In the genomic region with DNA sequence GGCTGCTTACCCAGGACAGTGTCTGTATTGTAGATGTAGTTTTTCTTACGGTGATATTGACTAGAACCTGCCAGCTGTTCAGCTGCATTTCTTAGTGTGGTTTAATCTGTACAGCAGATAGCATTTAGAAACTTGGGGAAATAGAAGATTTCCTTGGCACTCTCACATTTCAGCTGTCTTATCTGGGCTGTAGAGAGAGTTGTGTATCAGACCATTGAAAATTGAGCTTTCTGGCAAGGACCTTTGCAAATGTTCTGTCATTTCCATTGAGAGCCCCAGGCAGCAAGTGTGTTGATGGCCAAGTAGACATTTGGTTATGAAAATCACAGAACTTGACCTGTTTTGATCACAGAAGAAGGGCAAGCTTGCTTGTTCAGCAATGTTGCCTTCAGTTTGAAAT, we compare ENCODE assay signal across 12 mouse cellular contexts. TPM values are rescaled to one million over a fixed set of nuclear protein-coding genes. Genes with fewer than 3 reads are reported as not detected.
A peak's percentile ranks its signal among the peaks of the same experiment; 100 is the strongest.
DNase-seq lines count a peak whose midpoint lies in the region; ATAC-seq and TF ChIP-seq lines count a peak whose summit lies in the region.
"Had no signal": no experiment of that assay in that cellular context is flagged by ENCODE, and none has a peak within 500 bp of the region (broad histone marks: within the 10 kb centered on the region; RNA-seq: fewer than 3 reads in every experiment).

No protein-coding gene starts in this region.

- TF ChIP-seq POLR2A in spleen, adult 2 months (IDR thresholded peaks at IDR 0.05; ENCODE audit: low read depth, low read length), result no peak
- TF ChIP-seq POLR2A in olfactory bulb, adult 2 months (IDR thresholded peaks at IDR 0.05; ENCODE audit: insufficient read depth, low read depth, low read length), result no peak

- no peak for DNase-seq in hindbrain, embryonic 10.5 days (ENCODE audit: low spot score)
- no peak for DNase-seq in spleen, adult 2 months (ENCODE audit: low read depth in 1 of 2, low spot score in 2 of 2)
- DNase-seq in spleen, adult 18-20 months, result no peak
- peak; percentile 61 to 77 for DNase-seq in cerebellum, postnatal 14 days
- DNase-seq in neural tube, embryonic 10.5 days (ENCODE audit: extremely low spot score, low spot score), result no peak
- no peak for DNase-seq in kidney, postnatal 36 days
- DNase-seq: adrenal gland, adult 2 months; heart, adult 2 months; kidney, adult 9 months; lung, postnatal 4 days had no signal

- H3K36me3 ChIP-seq in hindbrain, embryonic 13.5 days, result peaks cover 1% of the 10 kb centered on the region
- peaks cover 8% of the 10 kb centered on the region for H3K36me3 ChIP-seq in hindbrain, embryonic 10.5 days
- H3K36me3 ChIP-seq in spleen, adult 2 months (ENCODE audit: control insufficient read depth, insufficient read depth, low read length), result no peaks in the 10 kb centered on the region

- no peak overlapping the region for H3K4me3 ChIP-seq in hindbrain, embryonic 13.5 days
- H3K4me3 ChIP-seq in hindbrain, embryonic 10.5 days, result no peak overlapping the region
- H3K4me3 ChIP-seq in spleen, adult 2 months (ENCODE audit: extremely low read depth, insufficient read depth, insufficient read length), result no peak overlapping the region
- no peak overlapping the region for H3K4me3 ChIP-seq in olfactory bulb, adult 2 months (ENCODE audit: insufficient read depth, low read depth, low read length)
- H3K4me3 ChIP-seq: heart, adult 2 months had no signal

- peaks cover 61% of the 10 kb centered on the region for H3K4me1 ChIP-seq in hindbrain, embryonic 13.5 days (replicated peaks)
- peaks cover 44% of the 10 kb centered on the region for H3K4me1 ChIP-seq in hindbrain, embryonic 10.5 days (replicated peaks)
- H3K4me1 ChIP-seq in spleen, adult 2 months (ENCODE audit: control insufficient read depth, insufficient read depth, insufficient read length), result peaks cover 46% of the 10 kb centered on the region
- H3K4me1 ChIP-seq in olfactory bulb, adult 2 months (ENCODE audit: control insufficient read depth, insufficient read depth, low read length), result peaks cover 29% of the 10 kb centered on the region

- H3K4me2 ChIP-seq in hindbrain, embryonic 13.5 days, result no peak overlapping the region

- ATAC-seq in hindbrain, embryonic 13.5 days (ENCODE audit: low FRiP score), result no peak

- TF ChIP-seq CTCF in spleen, adult 2 months (IDR thresholded peaks at IDR 0.05; ENCODE audit: extremely low read depth, insufficient read depth, insufficient read length, insufficient replicate concordance), result no peak
- TF ChIP-seq CTCF in olfactory bulb, adult 2 months (IDR thresholded peaks at IDR 0.05; ENCODE audit: insufficient read depth, low read depth, low read length), result no peak

- whole genome bisulfite sequencing in hindbrain, embryonic 13.5 days, result 70% methylated on average over 1 of the region's 1 CpGs
- 87% methylated on average over 1 of the region's 1 CpGs for WGBS in hindbrain, embryonic 10.5 days
- 22% methylated on average over 1 of the region's 1 CpGs for WGBS in spleen, adult 2 months
- WGBS in olfactory bulb, adult 2 months, result 35% methylated on average over 1 of the region's 1 CpGs

- peak overlapping the region; percentile 66; the same call in 1 of the 2 replicates for H3K27ac ChIP-seq in hindbrain, embryonic 13.5 days
- H3K27ac ChIP-seq in hindbrain, embryonic 10.5 days, result no peak overlapping the region
- H3K27ac ChIP-seq in spleen, adult 2 months (ENCODE audit: insufficient read depth, low read length), result peak overlapping the region; percentile 86
- H3K27ac ChIP-seq in olfactory bulb, adult 2 months (ENCODE audit: insufficient read depth, low read depth, low read length), result peak overlapping the region; percentile 77
- H3K27ac ChIP-seq: heart, adult 2 months had no signal

- H3K27me3 ChIP-seq in hindbrain, embryonic 13.5 days, result no peaks in the 10 kb centered on the region
- H3K27me3 ChIP-seq in hindbrain, embryonic 10.5 days (ENCODE audit: insufficient read depth, poor library complexity, severe bottlenecking), result no peaks in the 10 kb centered on the region
- no peaks in the 10 kb centered on the region for H3K27me3 ChIP-seq in spleen, adult 2 months (ENCODE audit: control insufficient read depth, insufficient read depth, low read length)

- H3K9me3 ChIP-seq in hindbrain, embryonic 13.5 days, result no peaks in the 10 kb centered on the region
- no peaks in the 10 kb centered on the region for H3K9me3 ChIP-seq in hindbrain, embryonic 10.5 days

- no peak overlapping the region for H3K9ac ChIP-seq in hindbrain, embryonic 13.5 days

RNA-seq across cellular contexts. Expression of gene Chsy1, which starts 10.8 kb away (rescaled TPM):
- polyA plus RNA-seq in hindbrain, embryonic 13.5 days (2015; fragmentation: Nextera tagmentation; extraction: Ambion mirVana), result 12.5 and 13.1 TPM in 2 replicates
- polyA plus RNA-seq in hindbrain, embryonic 10.5 days (2016; fragmentation: Nextera tagmentation; extraction: Ambion mirVana), result 9.6 and 11.2 TPM in 2 replicates
- 9.0 and 12.9 TPM in 2 replicates for polyA plus RNA-seq in spleen, adult 2 months (2012; rRNA removed)
- polyA plus RNA-seq in olfactory bulb, adult 2 months (2012; ENCODE audit: insufficient read depth, insufficient read length, low replicate concordance, missing spikeins), result not detected in 2 replicates

RNA-seq across cellular contexts. Expression of gene Selenos, which starts 40.7 kb away (rescaled TPM):
- polyA plus RNA-seq in hindbrain, embryonic 13.5 days (2015; fragmentation: Nextera tagmentation; extraction: Ambion mirVana), result 84.5 and 87.0 TPM in 2 replicates
- 90.0 and 94.0 TPM in 2 replicates for polyA plus RNA-seq in hindbrain, embryonic 10.5 days (2016; fragmentation: Nextera tagmentation; extraction: Ambion mirVana)
- polyA plus RNA-seq in spleen, adult 2 months (2012; rRNA removed), result 63.7 and 81.9 TPM in 2 replicates
- not detected in 2 replicates for polyA plus RNA-seq in olfactory bulb, adult 2 months (2012; ENCODE audit: insufficient read depth, insufficient read length, low replicate concordance, missing spikeins)

Comparison
In these comparisons a context has a peak if more than half of its experiments do, and no peak if none do; other contexts are left out.
1. DNase-seq: peak in cerebellum, postnatal 14 days (2 of 2); none in hindbrain, embryonic 10.5 days (single experiment), spleen, adult 2 months (0 of 2), spleen, adult 18-20 months (0 of 2), neural tube, embryonic 10.5 days (single experiment) and kidney, postnatal 36 days (0 of 2).
2. RNA of gene Chsy1, which starts 10.8 kb away (polyA plus RNA-seq): 12.5 to 13.1 TPM in hindbrain, embryonic 13.5 days, 9.6 to 11.2 TPM in hindbrain, embryonic 10.5 days and 9.0 to 12.9 TPM in spleen, adult 2 months; not detected in olfactory bulb, adult 2 months; every median in the first group is over 10 times any median in the second.